Mouse (Mus musculus) erythroblast, embryonic 14.5 days (primary cell): Measurements from ENCODE around the gene Sgsm1.

Source experiments
- GATA1 ChIP-seq: IDR thresholded peaks from 2 replicates; pipeline ENCODE4 v1.6.1; 2012; ENCODE audit warnings: low read length, inconsistent platforms, mixed read lengths
- TAL1 ChIP-seq: IDR thresholded peaks from 3 replicates; pipeline ENCODE4 v1.6.1; 2012; ENCODE audit warnings: low read length, inconsistent platforms, mixed read lengths

- TF ChIP-seq GATA1 (no peak), TAL1 (no peak)
Measured at GRCm38 (mm10) chr5:113310377-113311003, at the start of gene Sgsm1.
